Mouse (Mus musculus) fat pad, adult 2 months (tissue): ENCODE measurements at regions not wholly inside any gene's neighbourhood (a gene's known extent, or its start where the extent isn't known, plus 50 kb on each side); places are given as distances from the start of the nearest gene placed in this dataset.
"Not testable (repeated sequence)": the region's sequence is repeated elsewhere in the genome, so short reads cannot be mapped to it uniquely, and the experiment has no call there.

ENCODE experiments used
- DNase-seq: peaks from one replicate; pipeline ENCODE4 v3.0.0-alpha.2; 2011; ENCODE audit warnings: low read depth, low spot score; ENCODE audit errors: extremely low read depth

DNA sequence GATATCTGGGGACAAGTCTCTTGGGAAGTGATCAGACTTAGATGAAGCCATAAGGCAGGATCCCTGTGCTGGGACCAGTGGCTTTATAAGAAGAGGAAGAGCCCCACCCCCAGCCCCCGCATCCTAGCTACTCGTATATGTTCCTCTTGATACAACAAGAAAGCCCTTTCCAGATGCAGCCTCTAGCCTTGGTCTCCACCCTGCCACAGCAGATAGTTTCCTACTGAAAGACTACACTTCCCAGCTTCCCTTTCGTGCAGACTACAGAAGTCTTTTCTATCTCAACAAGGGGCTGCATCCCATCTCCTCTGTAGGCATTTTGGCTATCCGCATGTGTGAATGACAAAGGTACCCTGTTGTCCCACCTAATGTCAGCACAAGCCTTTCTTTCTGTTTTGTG lies 119.8 kb upstream of the Klf3 start:
- no peak for DNase-seq

- DNase-seq = no peak
Observed at GRCm38 (mm10) chr5:64684275-64684674, 118.9 kb upstream of the Klf3 start.

DNA sequence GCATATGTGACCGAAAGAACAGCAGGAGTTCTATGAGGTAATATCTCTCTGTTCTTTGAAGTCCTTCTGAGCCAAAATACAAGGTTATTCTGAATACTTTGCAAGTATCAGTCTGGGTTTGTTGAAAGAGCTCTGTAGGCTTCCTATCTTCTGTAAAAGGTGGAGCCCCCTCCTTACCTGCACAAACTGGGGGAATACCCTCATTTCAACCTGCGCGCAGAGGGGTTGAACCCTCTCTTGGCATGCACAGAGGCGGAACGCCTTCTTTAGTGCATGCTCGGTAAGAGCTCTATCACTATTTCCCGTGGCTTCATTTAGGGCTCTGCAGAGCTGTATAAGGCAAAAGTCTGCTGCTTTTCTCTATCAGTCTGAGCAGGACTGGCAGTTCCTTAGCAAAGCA lies 113.0 kb upstream of the Klf3 start:
- DNase-seq = no peak

- no peak for DNase-seq
Observed at GRCm38 (mm10) chr5:64691406-64692100, 111.6 kb upstream of the Klf3 start.

DNA sequence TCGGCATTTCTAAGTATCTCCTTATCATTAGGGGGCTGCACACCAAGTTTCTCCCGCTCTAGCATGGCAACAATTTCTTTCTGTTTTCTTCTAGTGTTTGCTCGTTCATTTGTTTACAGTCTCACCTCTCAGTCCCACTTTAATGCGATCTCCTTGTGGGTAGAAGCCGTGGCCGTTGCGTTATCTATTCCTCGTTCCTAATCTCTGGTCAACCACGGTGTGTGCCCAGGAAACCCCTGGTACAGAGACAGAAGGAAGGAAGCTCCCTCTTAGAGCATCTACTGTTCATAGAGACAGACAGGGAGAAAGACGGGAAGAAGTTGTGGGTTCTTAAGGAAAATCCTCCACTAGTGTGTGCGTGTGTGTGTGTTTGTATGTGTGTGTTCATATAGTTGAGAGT lies 110.9 kb upstream of the Klf3 start:
- DNase-seq = no peak

DNA sequence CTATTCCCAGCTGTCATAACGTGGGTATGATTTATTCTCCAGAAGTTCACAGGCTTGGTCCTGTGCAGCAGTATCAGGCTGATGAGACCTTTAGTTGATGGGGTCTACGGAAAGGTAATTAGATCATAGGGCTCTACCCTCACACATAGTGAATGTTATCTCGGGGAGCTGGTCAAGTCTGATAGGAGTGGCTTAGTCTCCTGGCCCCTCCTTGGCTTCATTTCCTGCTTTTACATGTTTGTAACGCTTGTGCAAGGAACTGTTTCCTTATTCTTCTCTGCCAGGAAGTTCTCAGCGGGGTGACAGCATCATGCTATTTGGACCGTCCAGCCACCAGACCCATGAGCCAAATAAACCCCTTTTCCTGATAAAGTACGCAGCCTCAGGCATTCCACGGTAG lies 109.6 kb upstream of the Klf3 start:
- no peak for DNase-seq

DNA sequence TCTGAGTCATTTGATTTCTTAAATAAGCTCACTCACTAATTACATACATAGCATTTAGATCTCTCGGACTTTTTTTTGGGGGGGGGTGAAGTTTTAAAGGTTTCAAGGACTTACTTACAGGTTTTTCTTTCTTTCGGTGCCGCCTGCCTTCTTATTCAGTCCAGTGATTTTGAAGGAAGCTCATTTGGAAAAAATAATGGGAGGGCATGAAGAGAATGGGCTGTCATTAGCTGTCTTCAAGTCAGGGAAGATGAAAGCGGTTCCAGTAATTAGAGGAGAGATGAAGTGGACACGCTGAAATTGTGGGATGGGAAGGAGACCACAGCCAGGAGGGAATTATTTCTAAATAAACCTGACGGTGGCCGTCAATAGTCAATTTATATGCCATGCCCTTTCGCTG lies 108.6 kb upstream of the Klf3 start:
- no peak for DNase-seq

DNA sequence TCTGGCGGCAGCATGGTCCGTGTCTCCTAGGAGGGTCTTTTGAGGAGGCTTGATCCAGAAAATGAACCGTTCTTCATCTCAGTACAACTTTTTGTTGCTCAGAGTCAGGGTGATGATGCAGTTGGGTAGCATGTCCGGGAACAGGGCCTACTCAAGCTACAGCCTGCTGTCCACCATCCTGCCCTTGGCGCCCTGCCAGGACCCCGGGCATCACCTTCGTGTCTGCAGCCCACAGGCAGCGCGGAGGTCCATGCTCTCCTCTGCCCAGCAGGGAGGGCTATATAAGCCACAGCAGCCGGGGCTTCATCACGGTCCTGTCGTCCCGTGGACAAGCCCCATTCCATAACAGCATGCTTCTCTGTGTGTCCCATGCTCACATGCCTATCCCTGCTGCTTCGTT lies 107.1 kb upstream of the Klf3 start:
- DNase-seq = no peak

- no peak for DNase-seq
Observed at GRCm38 (mm10) chr5:64697466-64697865, 105.7 kb upstream of the Klf3 start.

DNA sequence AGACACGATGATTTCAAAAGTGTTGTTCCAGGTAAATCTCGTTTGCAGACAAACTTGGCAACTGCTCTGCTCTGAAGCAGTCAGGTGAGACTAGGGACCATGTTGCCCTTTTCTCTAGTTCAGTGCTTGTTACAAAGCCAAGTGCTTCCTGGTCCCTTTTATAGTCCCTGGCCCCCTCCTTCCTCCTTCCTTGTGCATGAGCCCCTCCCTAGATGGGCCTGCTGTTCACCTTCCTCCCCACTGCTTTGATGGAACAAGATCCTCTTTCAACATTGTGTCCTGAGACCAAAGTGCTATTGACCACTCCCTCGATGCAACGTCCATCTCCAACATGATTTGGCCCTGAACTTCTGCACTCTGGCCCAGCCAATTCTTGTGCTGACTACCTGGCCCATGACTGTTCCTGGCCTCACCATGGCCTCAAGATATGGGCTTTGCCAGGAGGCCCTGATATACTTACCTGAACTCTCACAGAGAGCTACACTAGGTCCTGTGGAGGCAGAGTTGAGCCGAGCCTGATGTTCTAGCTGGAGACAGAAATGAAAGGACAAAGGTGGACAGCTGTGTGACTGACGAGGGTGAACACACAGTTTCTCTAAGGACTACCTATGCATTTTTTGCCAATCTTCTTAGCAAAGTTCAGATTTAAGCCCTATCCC lies 104.6 kb upstream of the Klf3 start:
- DNase-seq = no peak

DNA sequence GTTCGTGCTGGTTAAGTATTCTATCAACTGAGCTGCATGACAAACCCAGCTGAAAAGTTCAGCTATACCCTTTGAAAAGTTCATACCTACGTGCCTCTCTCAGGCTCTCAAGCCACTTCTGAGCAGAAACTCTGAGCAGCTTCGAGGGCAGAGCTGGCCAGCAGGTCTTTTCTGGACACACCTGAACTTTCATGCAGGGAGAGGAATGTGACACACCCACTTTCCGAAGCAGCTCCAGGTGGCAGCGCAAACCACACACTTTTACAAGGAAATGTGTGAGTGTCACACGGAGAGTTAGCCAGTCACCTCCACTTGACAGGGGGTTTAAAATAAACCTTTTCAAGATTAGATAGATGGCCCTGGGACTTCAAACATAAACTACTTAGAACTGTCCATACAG lies 103.2 kb upstream of the Klf3 start:
- no peak for DNase-seq

GRCm38 (mm10) chr5:64701219-64701779 lies 101.9 kb upstream of the Klf3 start:
- DNase-seq = no peak

DNA sequence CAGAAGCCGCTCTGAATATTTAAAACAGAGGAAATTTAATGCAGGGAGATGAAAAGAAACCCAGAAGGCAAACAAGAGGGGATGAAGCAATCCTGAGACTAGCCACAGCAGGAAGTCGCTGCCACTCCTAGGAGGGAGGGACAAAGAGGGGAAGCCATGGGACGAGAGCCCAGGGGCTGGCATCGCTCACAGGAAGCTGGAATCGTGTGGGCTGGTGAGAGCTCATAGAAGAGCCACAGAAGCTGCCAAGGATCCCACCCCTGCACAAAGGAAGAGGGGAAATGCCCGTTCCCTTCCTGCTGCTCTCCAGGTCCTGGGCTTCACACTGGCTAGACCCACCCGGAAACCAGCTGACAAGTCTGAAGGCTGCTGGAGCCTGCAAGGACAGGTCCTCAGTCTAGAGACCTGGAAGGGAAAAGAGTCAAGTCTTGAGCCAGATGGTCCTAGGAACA lies 101.4 kb upstream of the Klf3 start:
- peak; percentile 68 for DNase-seq

- DNase-seq = not testable (repeated sequence)
Observed at GRCm38 (mm10) chr5:64702404-64702803, 100.8 kb upstream of the Klf3 start.

DNA sequence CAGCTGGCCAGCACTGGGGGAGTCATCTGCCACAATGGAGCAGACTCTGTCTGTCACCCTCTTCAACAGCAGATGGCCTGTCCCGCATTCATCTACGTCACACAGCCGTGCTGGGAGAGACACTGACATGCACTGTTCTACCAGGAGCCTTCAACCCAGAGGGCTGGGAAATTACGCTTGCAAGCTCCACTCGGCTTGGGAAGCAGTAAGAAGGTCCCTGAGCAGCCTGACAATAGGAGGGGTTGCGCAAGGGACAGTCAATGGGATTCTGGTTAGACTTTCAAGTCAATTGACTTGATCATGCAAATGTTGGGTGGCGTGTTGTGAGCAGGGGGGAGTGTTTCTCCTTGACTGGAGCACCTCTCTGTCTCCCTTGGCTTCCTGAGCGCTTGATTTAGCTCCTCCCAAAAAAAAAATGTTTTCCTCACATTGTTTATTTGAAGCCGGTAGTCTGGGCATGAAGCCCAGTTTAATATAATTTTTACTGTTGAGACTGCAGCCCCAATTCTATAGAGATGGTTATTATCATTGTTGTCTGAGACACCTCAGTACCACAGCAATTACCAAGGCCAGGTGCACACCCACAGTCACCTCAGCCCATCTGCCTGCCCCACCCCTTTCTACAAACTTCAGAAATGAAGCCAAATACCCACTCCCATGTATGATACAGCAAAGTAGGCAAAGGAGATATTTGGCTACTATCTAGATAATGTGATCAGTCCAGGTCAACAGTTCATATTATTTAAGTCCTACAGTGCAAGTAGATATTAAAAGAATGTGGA lies 99.9 kb upstream of the Klf3 start:
- DNase-seq = no peak

GRCm38 (mm10) chr5:64704144-64704543 lies 99.0 kb upstream of the Klf3 start:
- DNase-seq = no peak

- no peak for DNase-seq
Observed at GRCm38 (mm10) chr5:64706586-64706985, 96.6 kb upstream of the Klf3 start.

- no peak for DNase-seq
Observed at GRCm38 (mm10) chr5:64709146-64709545, 94.0 kb upstream of the Klf3 start.

DNA sequence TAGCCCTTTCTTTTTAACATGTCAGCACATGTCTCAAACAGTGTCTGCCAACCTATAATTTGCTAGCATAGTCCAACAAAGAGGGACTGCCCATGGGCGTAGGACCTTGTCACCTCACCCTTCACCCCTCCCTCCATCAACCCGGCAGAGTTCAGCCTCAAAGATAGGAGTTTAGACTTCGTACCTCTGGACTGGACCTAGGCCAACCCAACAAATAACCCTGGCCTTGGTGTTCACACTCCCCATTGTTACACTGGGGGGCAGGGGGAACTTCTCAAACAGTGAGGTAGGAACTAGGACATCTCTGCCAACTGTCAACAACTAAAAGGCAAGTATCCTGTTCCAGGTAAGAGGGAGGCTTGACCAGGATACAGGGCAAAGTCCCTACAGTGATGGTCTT lies 93.0 kb upstream of the Klf3 start:
- no peak for DNase-seq

DNA sequence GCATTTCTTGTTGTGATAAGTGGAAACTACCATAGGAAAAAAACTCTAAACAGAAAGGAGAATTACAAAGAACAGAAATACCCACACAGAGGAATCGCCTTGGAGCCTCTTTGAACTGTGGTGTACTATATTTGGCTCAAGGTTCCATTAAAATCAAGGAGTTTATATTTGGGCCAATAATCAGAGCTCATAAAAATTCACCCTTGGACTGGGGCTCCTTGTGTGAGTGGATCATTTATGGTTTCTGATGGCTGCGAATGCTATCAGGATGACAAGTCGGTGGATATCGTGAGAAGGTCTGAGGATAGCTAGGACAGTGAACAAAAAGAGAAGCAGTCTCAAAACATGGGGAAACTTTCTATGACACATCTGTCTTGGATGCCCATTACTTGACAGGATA lies 92.2 kb upstream of the Klf3 start:
- no peak for DNase-seq

GRCm38 (mm10) chr5:64714221-64714653 lies 89.0 kb upstream of the Klf3 start:
- DNase-seq = no peak

DNA sequence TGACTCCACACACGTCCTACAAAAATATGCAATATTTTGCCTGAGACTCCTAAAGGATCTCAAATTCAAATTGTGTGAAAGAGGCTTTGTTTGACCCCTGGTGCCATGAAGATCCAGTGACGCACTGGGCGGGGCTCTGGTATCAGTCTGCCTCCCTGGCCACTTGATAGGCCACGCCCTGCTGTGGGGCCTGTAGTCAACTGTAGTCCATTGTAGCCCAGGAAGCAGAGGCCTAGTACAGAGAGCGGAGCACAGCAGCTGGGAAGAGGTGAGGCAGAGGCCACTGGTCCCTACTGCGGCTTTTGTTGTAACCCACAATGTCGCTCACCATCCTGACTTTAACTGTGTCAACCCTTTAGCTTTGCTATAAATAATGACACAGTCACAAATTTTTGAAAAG lies 88.5 kb upstream of the Klf3 start:
- DNase-seq = no peak
